Mouse (Mus musculus) thymus, adult 18-20 months (tissue): ENCODE results near the gene Gm4871.

Experiments
- DNase-seq, 2 experiments: peaks; one replicate each; pipeline ENCODE4 v3.0.0; 2022; ENCODE audit warnings: mixed read lengths in 2 of 2

The Gm4871 gene

DNA sequence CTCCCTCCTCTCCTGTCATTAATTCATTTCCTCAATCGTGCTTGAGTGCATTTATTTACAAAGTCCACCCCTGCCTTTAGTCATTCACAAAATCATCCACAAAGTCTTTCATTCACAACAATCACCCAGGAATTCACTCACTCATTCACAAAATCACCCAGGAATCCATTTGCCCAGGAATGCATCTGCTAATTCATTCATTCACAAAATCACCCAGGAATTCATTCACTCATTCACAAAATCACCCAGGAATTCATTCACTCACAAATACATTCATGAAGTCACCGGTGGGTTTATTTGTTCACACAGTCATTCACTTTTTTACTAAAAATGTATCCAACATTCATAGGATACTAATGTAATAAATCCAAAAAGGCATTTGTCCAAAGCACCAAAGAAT is 42.5 kb downstream of the Gm4871 start:
- DNase-seq: no peak

- DNase-seq: no peak
Observed at GRCm38 (mm10) chr5:144989061-144989405, 43.5 kb downstream of the Gm4871 start.

- DNase-seq: no peak
Observed at GRCm38 (mm10) chr5:144988340-144989060, 44.1 kb downstream of the Gm4871 start.

DNA sequence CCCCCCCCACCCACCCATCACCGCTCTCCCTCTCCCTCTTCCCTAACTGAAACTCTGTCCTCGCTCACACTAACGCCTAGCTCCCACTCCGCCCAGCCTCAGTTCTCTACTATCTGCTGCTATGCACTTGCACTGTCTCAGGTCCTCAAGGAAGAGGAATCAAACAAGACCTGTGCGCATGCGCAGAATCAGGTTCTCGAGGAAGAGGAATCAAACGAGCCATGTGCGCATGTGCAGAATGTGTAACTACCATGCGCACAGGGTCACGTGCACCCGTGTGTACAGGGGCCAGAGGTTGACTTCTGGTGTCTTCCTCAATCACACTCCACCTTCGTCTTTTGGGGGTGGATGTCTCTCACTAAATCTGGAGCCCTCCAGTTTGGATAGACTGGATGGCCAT is 45.0 kb downstream of the Gm4871 start:
- DNase-seq: no peak

- DNase-seq: no peak
Observed at GRCm38 (mm10) chr5:144984839-144985238, 47.7 kb downstream of the Gm4871 start.

GRCm38 (mm10) chr5:144983227-144983626 is 49.3 kb downstream of the Gm4871 start:
- DNase-seq: no peak
